Mouse (Mus musculus) forebrain, embryonic 14.5 days (tissue): ENCODE measurements around the gene Abhd16b. TPM values are rescaled to one million over a fixed set of nuclear protein-coding genes. Genes with fewer than 3 reads are reported as not detected.

Experiments
- ATAC-seq: fragments of 200-750 bp; cut with Nextera tagmentation; 2 replicates; pipeline ENCODE4 v1.8.0; 2017; ENCODE audit warnings: mild to moderate bottlenecking, moderate library complexity
- DNase-seq: peaks from one replicate; pipeline ENCODE4 v3.0.0-alpha.2; 2015; ENCODE audit warnings: low spot score
- H3K27ac ChIP-seq: fragments of 300-500 bp; sonication (generic); 2 replicates; pipeline ENCODE4 v1.5.1; 2014; ENCODE audit warnings: low read depth, mild to moderate bottlenecking, control low read depth, low read length, moderate library complexity
- H3K27me3 ChIP-seq: fragments of 300-500 bp; sonication (generic); replicated peaks from 2 replicates; pipeline ENCODE4 v1.6.1; 2014; ENCODE audit warnings: low read length, control low read depth, mixed read lengths; ENCODE audit not compliant: control insufficient read depth, insufficient read depth
- H3K36me3 ChIP-seq: fragments of 300-500 bp; sonication (generic); 2 replicates; pipeline ENCODE4 v1.6.1; 2014; ENCODE audit warnings: low read length, control low read depth; ENCODE audit not compliant: control insufficient read depth, insufficient read depth
- H3K4me1 ChIP-seq: fragments of 300-500 bp; sonication (generic); 2 replicates; pipeline ENCODE4 v1.6.1; 2014; ENCODE audit warnings: antibody characterized with exemption, low read length, control low read depth; ENCODE audit not compliant: control insufficient read depth, insufficient read depth
- H3K4me2 ChIP-seq: fragments of 300-500 bp; sonication (generic); 2 replicates; pipeline ENCODE4 v1.6.1; 2014; ENCODE audit warnings: mild to moderate bottlenecking, control low read depth, low read length
- H3K4me3 ChIP-seq: fragments of 300-500 bp; sonication (generic); 2 replicates; pipeline ENCODE4 v1.5.1; 2014; ENCODE audit warnings: low read depth, low read length, control low read depth
- H3K9ac ChIP-seq: fragments of 300-500 bp; sonication (generic); 2 replicates; pipeline ENCODE4 v1.6.1; 2014; ENCODE audit warnings: mild to moderate bottlenecking, low read length, control low read depth, moderate library complexity
- H3K9me3 ChIP-seq: fragments of 300-500 bp; sonication (generic); replicated peaks from 2 replicates; pipeline ENCODE4 v1.6.1; 2016; ENCODE audit warnings: low read length, control low read depth, mixed read lengths; ENCODE audit not compliant: control insufficient read depth
- WGBS: fragments of 180-500 bp; shearing (Covaris S2); extraction: QIAGEN DNeasy Blood & Tissue Kit; methylation state at CpG from one replicate; pipeline ENCODE4 v1.1.7; 2014; 5-methylcytosine and 5-hydroxymethylcytosine counted together
- polyA plus RNA-seq: library from polyadenylated mRNA; unstranded; fragments of >200 nt; fragmentation: Nextera tagmentation; extraction: Ambion mirVana; gene quantifications from 2 replicates; pipeline ENCODE4 v1.2.1, GENCODE M21; 2014

Abhd16b gene
- not detected in 2 replicates for polyA plus RNA-seq

GRCm38 (mm10) chr2:181493156-181493927 lies at the start of gene Abhd16b:
Gene Abhd16b, plus strand, starts transcription at chr2:181493206.
- 84% methylated on average over 31 of the region's 31 CpGs for WGBS
- no peak within 1 kb of the TSS for H3K27ac ChIP-seq

GRCm38 (mm10) chr2:181452181-181452580 lies 40.8 kb upstream of the Abhd16b start:
- ATAC-seq, result no peak
- H3K27me3 ChIP-seq, result 0 out of 2 replicates have a peak, but pooled peaks cover 2% of the 10 kb centered on the region
- no peak for DNase-seq
- no peak overlapping the region for H3K27ac ChIP-seq
- H3K4me2 ChIP-seq, result no peak overlapping the region
- no peaks in the 10 kb centered on the region for H3K36me3 ChIP-seq
- WGBS, result 71% methylated on average over 4 of the region's 4 CpGs
- H3K9me3 ChIP-seq, result no peaks in the 10 kb centered on the region
- H3K4me1 ChIP-seq, result no peaks in the 10 kb centered on the region
- H3K9ac ChIP-seq, result no peak overlapping the region
- H3K4me3 ChIP-seq, result no peak overlapping the region

More at GRCm38 (mm10) chr2:181493156-181493927, at the start of gene Abhd16b:
- DNase-seq, result no peak
- ATAC-seq, result no peak
- no peak within 1 kb of the TSS for H3K9ac ChIP-seq
- no peaks in the 10 kb centered on the region for H3K9me3 ChIP-seq
- no peak within 1 kb of the TSS for H3K4me3 ChIP-seq
- H3K4me2 ChIP-seq, result no peak within 1 kb of the TSS
- no peaks in the 10 kb centered on the region for H3K36me3 ChIP-seq
- peaks cover 7% of the 10 kb centered on the region for H3K4me1 ChIP-seq
- no peaks in the 10 kb centered on the region for H3K27me3 ChIP-seq

- H3K27ac ChIP-seq, result no peak overlapping the region
- DNase-seq, result no peak
- peaks cover 13% of the 10 kb centered on the region for H3K27me3 ChIP-seq
- H3K4me3 ChIP-seq, result no peak overlapping the region
- H3K4me1 ChIP-seq, result peaks cover 3% of the 10 kb centered on the region; the same call in 1 of the 2 replicates
- no peak overlapping the region for H3K4me2 ChIP-seq
- H3K36me3 ChIP-seq, result no peaks in the 10 kb centered on the region
- 60% methylated on average over 1 of the region's 1 CpGs for WGBS
- ATAC-seq, result no peak
- no peak overlapping the region for H3K9ac ChIP-seq
- H3K9me3 ChIP-seq, result no peaks in the 10 kb centered on the region
These were observed 39.7 kb upstream of the Abhd16b start for GRCm38 (mm10) chr2:181453274-181453673.

- 79% methylated on average over 2 of the region's 2 CpGs for WGBS
- H3K27ac ChIP-seq, result no peak overlapping the region
- peaks cover 23% of the 10 kb centered on the region for H3K27me3 ChIP-seq
- DNase-seq (no peak), ATAC-seq (no peak)
- H3K4me2 ChIP-seq, result no peak overlapping the region
- H3K9me3 ChIP-seq, result no peaks in the 10 kb centered on the region
- peaks cover 4% of the 10 kb centered on the region; the same call in 1 of the 2 replicates for H3K4me1 ChIP-seq
- H3K36me3 ChIP-seq, result no peaks in the 10 kb centered on the region
- no peak overlapping the region for H3K9ac ChIP-seq
- H3K4me3 ChIP-seq, result no peak overlapping the region
These were observed 37.1 kb upstream of the Abhd16b start for GRCm38 (mm10) chr2:181455899-181456298.

GRCm38 (mm10) chr2:181457831-181458230 lies 35.2 kb upstream of the Abhd16b start:
- peak overlapping the region; percentile 99 for H3K4me2 ChIP-seq
- ATAC-seq, result no peak
- 3% methylated on average over 15 of the region's 15 CpGs for WGBS
- peak overlapping the region; percentile 81; the same call in 1 of the 2 replicates for H3K9ac ChIP-seq
- H3K9me3 ChIP-seq, result no peaks in the 10 kb centered on the region
- DNase-seq, result peak; percentile 17
- H3K36me3 ChIP-seq, result no peaks in the 10 kb centered on the region
- H3K27ac ChIP-seq, result no peak overlapping the region
- H3K27me3 ChIP-seq, result peaks cover 23% of the 10 kb centered on the region
- peaks cover 4% of the 10 kb centered on the region; the same call in 1 of the 2 replicates for H3K4me1 ChIP-seq
- peak overlapping the region; percentile 90 for H3K4me3 ChIP-seq

GRCm38 (mm10) chr2:181458411-181459152 lies 34.4 kb upstream of the Abhd16b start:
- DNase-seq (peak; percentile 21), ATAC-seq (peak; percentile 61)
- Histone ChIP-seq H3K4me3 (peak overlapping the region; percentile 90), H3K36me3 (no peaks in the 10 kb centered on the region), H3K9me3 (no peaks in the 10 kb centered on the region), H3K27ac (no peak overlapping the region; the same call in 1 of the 2 replicates), H3K9ac (peak overlapping the region; percentile 81), H3K4me1 (peaks cover 4% of the 10 kb centered on the region; the same call in 1 of the 2 replicates), H3K27me3 (peaks cover 23% of the 10 kb centered on the region), H3K4me2 (peak overlapping the region; percentile 99)
- under 1% methylated on average over 50 of the region's 72 CpGs for WGBS

- H3K4me2 ChIP-seq, result peak within 1 kb of the TSS; percentile 99
- H3K4me1 ChIP-seq, result peaks cover 4% of the 10 kb centered on the region; the same call in 1 of the 2 replicates
- 5% methylated on average over 45 of the region's 83 CpGs for WGBS
- peak within 1 kb of the TSS; percentile 81 for H3K9ac ChIP-seq
- H3K9me3 ChIP-seq, result no peaks in the 10 kb centered on the region
- no peaks in the 10 kb centered on the region for H3K36me3 ChIP-seq
- DNase-seq, result peak; percentile 66
- peak; percentile 93 for ATAC-seq
- no peak within 1 kb of the TSS; the same call in 1 of the 2 replicates for H3K27ac ChIP-seq
- peaks cover 23% of the 10 kb centered on the region for H3K27me3 ChIP-seq
- peak within 1 kb of the TSS; percentile 90 for H3K4me3 ChIP-seq
These were observed 33.8 kb upstream of the Abhd16b start, which contains the start of gene Zbtb46 for GRCm38 (mm10) chr2:181459153-181459672. Gene Zbtb46, minus strand, starts transcription at chr2:181459426.

- peak overlapping the region; percentile 99 for H3K4me2 ChIP-seq
- H3K4me1 ChIP-seq, result peaks cover 4% of the 10 kb centered on the region; the same call in 1 of the 2 replicates
- H3K9ac ChIP-seq, result peak overlapping the region; percentile 81
- H3K9me3 ChIP-seq, result no peaks in the 10 kb centered on the region
- no peak overlapping the region for H3K27ac ChIP-seq
- peaks cover 23% of the 10 kb centered on the region for H3K27me3 ChIP-seq
- DNase-seq, result peak; percentile 46
- peak; percentile 66 for ATAC-seq
- under 1% methylated on average over 71 of the region's 71 CpGs for WGBS
- H3K4me3 ChIP-seq, result peak overlapping the region; percentile 90
- H3K36me3 ChIP-seq, result no peaks in the 10 kb centered on the region
These were observed 33.1 kb upstream of the Abhd16b start for GRCm38 (mm10) chr2:181459673-181460621.
